9 mouse cellular contexts compared by ENCODE assay signal in genomic region chr14:124195331-124195730, GRCm38 (mm10).
DNase-seq lines count a peak whose midpoint lies in the region; ATAC-seq and TF ChIP-seq lines count a peak whose summit lies in the region.
"Had no signal": no experiment of that assay in that cellular context is flagged by ENCODE, and none has a peak within 500 bp of the region (broad histone marks: within the 10 kb centered on the region; RNA-seq: fewer than 3 reads in every experiment).

No protein-coding gene starts in this region.

- no peak for TF ChIP-seq CTCF in stomach, postnatal 0 days (IDR thresholded peaks at IDR 0.05; ENCODE audit: low read depth)

- H3K36me3 ChIP-seq in liver, embryonic 12.5 days = no peaks in the 10 kb centered on the region
- no peaks in the 10 kb centered on the region for H3K36me3 ChIP-seq in stomach, postnatal 0 days (ENCODE audit: control insufficient read depth, insufficient read depth, low read length)
- H3K36me3 ChIP-seq: limb, embryonic 12.5 days had no signal

- no peak overlapping the region for H3K9ac ChIP-seq in liver, embryonic 12.5 days
- no peak overlapping the region for H3K9ac ChIP-seq in stomach, postnatal 0 days (ENCODE audit: low read length)
- H3K9ac ChIP-seq: limb, embryonic 12.5 days had no signal

- no peak for ATAC-seq in liver, embryonic 12.5 days
- no peak for ATAC-seq in stomach, postnatal 0 days (ENCODE audit: low FRiP score, low TSS enrichment)

- DNase-seq in liver = peak; percentile 10
- peak; percentile 40 for DNase-seq in embryo, embryonic 9.5 days (ENCODE audit: extremely low spot score)
- peak; percentile 44 for DNase-seq in mesoderm, embryonic 11.5 days (ENCODE audit: low read depth, low spot score)
- peak; percentile 38 for DNase-seq in stomach, postnatal 0 days (ENCODE audit: low spot score)
- no peak for DNase-seq in c-Kit-positive CD71-positive TER-119-positive erythroid progenitor cells, embryonic 14.5 days (ENCODE audit: low spot score)
- DNase-seq in gastrocnemius, postnatal 25 days = no peak
- DNase-seq: gastrocnemius, postnatal 36 days had no signal

- H3K4me2 ChIP-seq in liver, embryonic 12.5 days = no peak overlapping the region
- no peak overlapping the region for H3K4me2 ChIP-seq in stomach, postnatal 0 days (replicated peaks; ENCODE audit: low read depth)
- H3K4me2 ChIP-seq: limb, embryonic 12.5 days had no signal

- TF ChIP-seq EP300 in stomach, postnatal 0 days (optimal IDR thresholded peaks at IDR 0.05) = no peak

- peaks cover 29% of the 10 kb centered on the region for H3K27me3 ChIP-seq in liver, embryonic 12.5 days (replicated peaks)
- H3K27me3 ChIP-seq in stomach, postnatal 0 days (ENCODE audit: control insufficient read depth, insufficient read depth, low read length) = no peaks in the 10 kb centered on the region

- no peaks in the 10 kb centered on the region for H3K9me3 ChIP-seq in liver, embryonic 12.5 days (replicated peaks)
- no peaks in the 10 kb centered on the region for H3K9me3 ChIP-seq in stomach, postnatal 0 days (ENCODE audit: control insufficient read depth, low read length)
- H3K9me3 ChIP-seq: limb, embryonic 12.5 days had no signal

- H3K4me3 ChIP-seq in liver, embryonic 12.5 days = no peak overlapping the region
- H3K4me3 ChIP-seq in stomach, postnatal 0 days (ENCODE audit: low read depth, low read length) = no peak overlapping the region
- H3K4me3 ChIP-seq: limb, embryonic 12.5 days had no signal

- H3K4me1 ChIP-seq in liver, embryonic 12.5 days = no peaks in the 10 kb centered on the region
- H3K4me1 ChIP-seq in stomach, postnatal 0 days (replicated peaks; ENCODE audit: control insufficient read depth, insufficient read depth) = no peaks in the 10 kb centered on the region

- no peak overlapping the region for H3K27ac ChIP-seq in liver, embryonic 12.5 days
- no peak overlapping the region for H3K27ac ChIP-seq in stomach, postnatal 0 days (replicated peaks)
- H3K27ac ChIP-seq: limb, embryonic 12.5 days had no signal

- 24% methylated on average over 10 of the region's 10 CpGs for WGBS in liver, embryonic 12.5 days (ENCODE audit: insufficient replicate concordance)
- WGBS in stomach, postnatal 0 days = 27% methylated on average over 10 of the region's 10 CpGs

Comparison
In these comparisons a context has a peak if more than half of its experiments do, and no peak if none do; other contexts are left out.
1. DNase-seq: peak in liver (single experiment), embryo, embryonic 9.5 days (single experiment), mesoderm, embryonic 11.5 days (single experiment) and stomach, postnatal 0 days (single experiment); none in c-Kit-positive CD71-positive TER-119-positive erythroid progenitor cells, embryonic 14.5 days (single experiment) and gastrocnemius, postnatal 25 days (single experiment).